Mouse (Mus musculus) layer of hippocampus, adult 8-10 months (tissue): Measurements from ENCODE around the gene Egflam. TPM values are rescaled to one million over a fixed set of nuclear protein-coding genes. Genes with fewer than 3 reads are reported as not detected.

Source experiments
- DNase-seq, 2 experiments: peaks; one replicate each; pipeline ENCODE4 v3.0.0; 2022; ENCODE audit warnings: low spot score in 2 of 2
- total RNA-seq, 4 experiments: library from RNA; stranded (reverse); gene quantifications; 2 replicates each; pipeline ENCODE4 v1.2.4; 2022

The Egflam gene
- total RNA-seq, 4 experiments from 2014 or later, result 3.0 to 5.6 (median 3.5) TPM

DNA sequence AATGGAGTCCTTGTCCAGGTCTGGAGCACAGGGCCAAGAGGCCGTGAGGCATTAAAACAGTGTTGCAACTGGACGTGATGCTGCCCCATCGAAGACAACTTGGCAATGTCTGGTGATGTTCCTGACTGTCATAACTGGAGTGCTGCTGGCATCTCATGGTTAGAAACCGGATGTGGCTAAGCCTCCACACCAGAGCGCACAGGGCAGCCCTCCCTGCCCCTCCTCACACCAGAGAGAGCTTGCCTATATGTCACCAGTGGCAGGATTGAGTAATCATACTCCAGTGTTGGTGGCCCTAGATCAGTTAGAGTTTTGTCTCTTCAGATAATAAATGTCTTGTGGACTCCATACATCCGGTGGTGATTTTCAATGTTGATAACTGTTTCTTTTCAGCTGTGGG, 210.5 kb downstream of the Egflam start:
- no peak for DNase-seq

DNA sequence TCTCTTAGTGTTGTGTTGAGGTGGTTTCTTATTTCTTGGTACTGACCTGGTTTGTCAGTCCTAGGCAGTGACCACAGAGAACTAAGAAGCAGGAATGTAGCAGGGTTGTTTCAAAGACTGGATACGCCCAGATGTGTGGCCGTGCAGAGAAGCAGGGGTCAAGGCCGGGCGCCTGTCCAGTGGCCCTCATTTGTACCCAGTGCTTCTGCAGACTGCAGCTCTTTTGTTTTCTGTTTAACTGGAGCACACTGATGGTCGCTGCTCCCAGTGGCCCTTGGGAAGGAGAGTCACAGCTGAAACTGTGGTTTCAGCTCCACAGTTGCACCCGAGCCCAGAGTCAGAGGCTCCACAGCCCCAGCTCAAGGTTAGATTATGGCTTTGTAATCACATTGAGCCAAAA, 217.6 kb downstream of the Egflam start:
- no peak for DNase-seq

DNA sequence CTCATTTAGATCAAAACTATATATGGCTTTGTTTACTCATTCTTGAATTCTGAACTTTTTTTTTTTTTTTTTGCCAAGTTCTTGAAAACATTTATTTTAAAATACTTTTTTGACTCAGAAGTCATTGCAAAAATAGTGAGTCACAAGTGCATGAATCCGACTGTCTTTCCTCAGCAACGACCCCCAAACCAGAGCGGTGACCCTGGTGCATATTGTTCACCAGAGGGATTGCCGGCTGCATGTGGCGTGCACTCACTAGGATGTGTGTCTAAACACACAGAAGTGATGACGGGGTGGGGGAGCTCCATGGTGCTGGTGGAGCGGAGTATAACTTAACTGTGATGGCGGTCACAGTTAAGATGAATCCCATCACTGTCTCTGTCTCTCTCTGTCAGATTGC, 224.4 kb downstream of the Egflam start:
- no peak for DNase-seq

DNA sequence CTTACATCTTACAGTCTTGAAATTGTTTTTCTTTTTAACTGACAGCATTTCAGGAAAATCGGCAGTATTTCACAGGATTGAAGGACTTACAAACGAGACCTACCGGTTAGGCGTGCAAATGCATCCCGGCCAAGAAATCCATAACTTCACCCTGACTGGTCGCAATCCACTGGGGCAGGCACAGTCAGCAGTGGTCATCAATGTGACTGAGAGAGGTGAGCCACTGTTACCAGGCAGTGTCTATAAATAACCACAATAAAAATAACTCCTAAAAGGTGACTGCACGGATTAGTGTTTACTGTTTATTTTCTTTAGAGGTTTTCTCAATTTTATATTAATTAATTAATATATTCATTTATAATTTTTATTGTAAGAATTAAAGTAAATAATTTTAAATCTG, 224.8 kb downstream of the Egflam start:
- DNase-seq, result no peak

DNA sequence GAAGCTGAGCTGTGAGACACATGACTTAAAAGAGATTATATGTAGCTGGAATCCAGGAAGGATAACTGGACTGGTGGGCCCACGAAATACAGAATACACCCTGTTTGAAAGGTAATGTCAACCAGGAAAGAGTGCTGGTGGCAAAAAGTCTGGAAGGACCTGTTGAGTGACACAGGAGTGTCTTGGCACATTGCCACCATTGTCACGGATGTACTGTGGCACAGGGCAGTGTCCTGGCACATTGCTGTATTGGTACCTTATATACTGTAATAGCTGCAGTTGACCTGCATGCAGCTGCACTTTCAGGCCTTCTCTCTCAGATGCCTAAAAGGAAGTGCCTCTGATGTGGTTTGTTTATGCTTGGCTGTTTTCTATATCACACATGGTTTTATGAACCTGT, 225.3 kb downstream of the Egflam start:
- no peak for DNase-seq

DNA sequence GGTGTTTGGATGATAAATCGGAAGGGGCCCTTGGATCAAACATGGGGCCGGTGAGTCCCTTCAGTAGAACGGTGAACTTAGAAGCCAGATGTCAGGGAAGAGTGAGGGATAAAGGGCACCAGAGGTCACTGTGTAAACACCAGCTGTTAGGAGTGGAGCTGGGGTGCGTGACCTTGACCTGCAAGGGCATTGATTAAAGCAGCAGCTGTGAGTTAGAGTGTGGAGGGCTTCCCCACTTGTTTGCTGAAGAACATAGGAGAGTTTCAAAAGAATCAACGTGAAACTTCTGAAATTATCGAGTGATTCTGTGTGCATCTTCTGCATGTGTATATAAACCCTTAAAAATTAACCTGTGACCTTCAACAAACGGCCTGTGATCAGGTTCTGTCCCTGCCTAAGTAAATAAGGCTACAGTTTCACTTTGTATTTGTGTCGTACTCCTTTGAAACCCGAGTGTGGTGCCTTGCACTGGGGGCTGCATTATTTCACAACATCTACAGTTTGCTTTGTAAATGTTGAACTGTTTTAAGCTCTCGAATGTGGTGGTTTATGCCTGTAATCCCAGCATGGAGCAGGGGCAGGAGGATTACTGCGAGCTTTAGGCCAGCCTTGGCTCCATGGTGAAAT, 230.2 kb downstream of the Egflam start:
- no peak for DNase-seq

DNA sequence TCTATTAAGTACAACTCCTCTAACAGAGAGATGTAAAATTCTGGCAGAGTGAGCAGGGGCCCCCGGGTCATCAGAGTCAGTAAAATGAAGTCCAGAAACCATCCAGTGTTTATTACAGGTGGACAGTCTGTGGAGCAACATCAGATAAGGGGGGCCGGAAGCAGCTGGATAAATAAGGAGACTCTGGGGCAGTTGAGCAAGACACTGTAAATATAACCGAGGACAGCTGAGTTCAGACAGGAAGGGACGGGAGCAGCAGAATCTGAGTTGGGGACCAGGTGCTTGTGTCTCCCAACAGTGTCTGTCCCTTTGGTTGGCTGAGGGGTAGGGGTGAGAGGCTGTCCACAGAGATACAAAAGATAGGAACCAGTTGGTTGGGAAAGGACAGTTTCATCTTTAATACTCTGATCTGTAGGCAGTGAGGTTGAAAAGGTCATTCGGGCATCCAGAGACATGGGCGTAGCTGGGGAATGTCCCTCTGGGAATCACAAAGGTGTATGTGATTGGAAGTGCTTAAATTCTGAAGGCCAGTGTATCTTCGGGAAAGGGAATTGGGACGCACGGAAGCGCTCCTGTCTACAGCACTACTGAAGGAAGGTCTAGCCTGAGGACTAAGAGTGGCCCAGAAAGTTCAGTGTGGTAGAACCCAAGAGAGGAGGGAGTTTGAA, 230.8 kb downstream of the Egflam start:
- no peak for DNase-seq

DNA sequence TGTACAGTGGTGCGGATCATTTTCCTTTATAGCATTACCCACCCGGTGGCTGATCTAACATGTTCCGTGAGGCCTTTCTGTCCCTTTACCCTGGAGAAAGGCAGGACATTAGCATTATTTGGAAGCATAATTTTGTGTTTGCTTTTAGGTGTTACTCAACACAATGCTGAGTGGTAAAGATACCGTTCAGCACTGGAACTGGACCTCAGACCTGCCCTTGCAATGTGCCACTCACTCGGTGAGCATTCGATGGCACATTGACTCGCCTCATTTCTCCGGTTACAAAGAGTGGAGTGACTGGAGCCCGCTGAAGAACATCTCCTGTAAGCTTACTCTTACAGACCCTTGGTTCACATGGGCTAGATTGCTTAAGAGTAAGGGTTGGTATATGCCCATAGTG, 231.5 kb downstream of the Egflam start:
- DNase-seq, result no peak

DNA sequence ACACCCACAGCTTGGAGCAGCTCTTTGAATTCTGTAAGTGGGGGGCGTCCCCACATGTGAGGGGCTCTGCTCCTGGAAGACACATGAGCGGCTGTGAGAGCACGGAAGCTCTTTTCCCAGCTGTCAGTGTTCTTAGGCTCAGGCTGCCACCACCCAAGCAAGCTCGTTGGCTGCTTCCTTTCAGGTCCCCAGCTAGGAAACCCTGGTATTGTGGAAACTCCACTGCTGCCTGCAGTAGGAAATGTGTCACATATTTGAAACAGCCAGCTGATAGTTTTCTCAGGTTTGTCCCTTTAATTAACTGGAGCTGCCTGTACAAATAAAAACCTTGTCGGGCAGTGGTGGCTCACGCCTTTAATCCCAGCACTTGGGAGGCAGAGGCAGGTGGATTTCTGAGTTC, 234.3 kb downstream of the Egflam start:
- DNase-seq, result no peak

DNA sequence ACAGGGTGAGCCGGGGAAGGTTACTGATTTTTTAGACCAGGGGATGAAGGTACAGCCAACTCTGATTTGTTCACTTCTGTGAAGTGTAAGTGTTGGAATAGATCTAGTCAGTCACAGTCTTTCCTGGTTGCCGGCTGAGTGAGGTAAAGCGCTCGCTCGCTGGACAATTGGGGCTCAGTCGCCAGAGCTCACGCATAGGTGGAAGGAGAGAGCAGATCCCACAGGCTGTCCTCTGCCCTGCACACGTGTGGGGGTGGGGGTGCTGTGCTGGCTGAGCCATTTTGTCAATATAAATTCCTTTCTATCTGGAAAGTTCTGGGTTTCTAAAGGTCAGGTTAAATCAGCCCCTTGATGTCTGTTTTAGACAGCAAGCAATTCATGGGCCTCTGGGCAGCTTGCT, 237.9 kb downstream of the Egflam start:
- no peak for DNase-seq

DNA sequence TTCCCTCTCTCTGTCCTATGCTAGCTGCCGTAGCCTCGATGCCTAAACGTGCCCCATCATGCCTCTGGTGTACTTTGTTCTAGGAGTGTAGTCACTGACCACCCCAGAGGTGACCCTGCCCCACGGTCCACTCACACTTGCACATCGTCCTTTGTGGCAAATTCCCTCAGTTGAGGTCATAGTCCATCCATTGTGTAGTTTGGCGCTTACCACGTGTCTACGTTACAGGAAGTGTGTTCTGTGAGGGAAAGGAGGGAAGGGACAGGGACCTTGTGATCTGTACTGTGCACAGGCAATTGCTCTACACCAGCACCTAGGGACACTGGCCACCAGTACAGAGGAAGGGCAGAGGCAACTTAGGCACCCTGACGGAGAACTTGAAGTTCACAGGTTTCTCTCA, 238.3 kb downstream of the Egflam start:
- DNase-seq, result no peak

DNA sequence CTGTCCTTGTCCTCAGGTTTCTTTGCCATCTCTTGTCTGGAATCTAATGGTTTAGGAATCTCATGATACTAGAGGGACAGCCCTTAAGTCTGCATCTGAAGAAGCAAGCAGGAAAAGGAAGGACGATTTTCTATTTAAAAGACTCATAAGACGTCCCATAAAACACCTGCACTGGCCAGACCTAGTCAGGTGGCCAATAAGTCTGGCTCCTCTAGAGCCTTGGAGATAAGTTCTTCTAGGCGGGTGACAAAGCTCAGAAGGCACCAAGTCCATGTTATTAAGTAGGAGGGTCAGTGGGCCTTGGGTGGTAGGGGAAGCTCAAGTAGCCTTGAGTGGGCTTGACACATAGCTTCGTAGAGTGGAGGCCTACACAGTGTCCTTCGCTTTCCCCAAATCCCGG, 240.5 kb downstream of the Egflam start:
- no peak for DNase-seq
